Mouse (Mus musculus): ENCODE results near the gene Inf2. TPM values are rescaled to one million over a fixed set of nuclear protein-coding genes. Genes with fewer than 3 reads are reported as not detected.

Gene Inf2
- polyA plus RNA-seq, 1 experiment: 30.8 TPM

- Histone ChIP-seq H3K4me1 (ENCODE audit: control insufficient read depth, insufficient read depth, low read length) (peaks cover 5% of the 10 kb centered on the region; the same call in 1 of the 2 replicates), H3K27ac (ENCODE audit: insufficient read depth, low read depth, low read length) (no peak overlapping the region), H3K4me3 (ENCODE audit: insufficient read depth, low read length) (no peak overlapping the region)
- no peak for TF ChIP-seq POLR2A (IDR thresholded peaks at IDR 0.05; ENCODE audit: borderline replicate concordance, low read depth, low read length)
Measured at GRCm38 (mm10) chr12:112562462-112562861, 26.1 kb upstream of the Inf2 start.

GRCm38 (mm10) chr12:112563011-112563410 lies 25.6 kb upstream of the Inf2 start:
- no peak overlapping the region for H3K27ac ChIP-seq (ENCODE audit: insufficient read depth, low read depth, low read length)
- no peak overlapping the region for H3K4me3 ChIP-seq (ENCODE audit: insufficient read depth, low read length)
- peaks cover 5% of the 10 kb centered on the region; the same call in 1 of the 2 replicates for H3K4me1 ChIP-seq (ENCODE audit: control insufficient read depth, insufficient read depth, low read length)
- TF ChIP-seq CTCF (IDR thresholded peaks at IDR 0.05; ENCODE audit: low read depth, low read length) (no peak), POLR2A (IDR thresholded peaks at IDR 0.05; ENCODE audit: borderline replicate concordance, low read depth, low read length) (no peak)

- Histone ChIP-seq H3K4me3 (ENCODE audit: insufficient read depth, low read length) (no peak overlapping the region), H3K4me1 (ENCODE audit: control insufficient read depth, insufficient read depth, low read length) (peaks cover 4% of the 10 kb centered on the region), H3K27ac (ENCODE audit: insufficient read depth, low read depth, low read length) (no peak overlapping the region)
- no peak for TF ChIP-seq CTCF (IDR thresholded peaks at IDR 0.05; ENCODE audit: low read depth, low read length)
- no peak for TF ChIP-seq POLR2A (IDR thresholded peaks at IDR 0.05; ENCODE audit: borderline replicate concordance, low read depth, low read length)
Measured at GRCm38 (mm10) chr12:112570160-112570559, 18.4 kb upstream of the Inf2 start.

GRCm38 (mm10) chr12:112571064-112571463 lies 17.5 kb upstream of the Inf2 start:
- Histone ChIP-seq H3K4me3 (ENCODE audit: insufficient read depth, low read length) (no peak overlapping the region), H3K27ac (ENCODE audit: insufficient read depth, low read depth, low read length) (no peak overlapping the region), H3K4me1 (ENCODE audit: control insufficient read depth, insufficient read depth, low read length) (peaks cover 12% of the 10 kb centered on the region)
- TF ChIP-seq CTCF (IDR thresholded peaks at IDR 0.05; ENCODE audit: low read depth, low read length): no peak
- no peak for TF ChIP-seq POLR2A (IDR thresholded peaks at IDR 0.05; ENCODE audit: borderline replicate concordance, low read depth, low read length)

- no peak for TF ChIP-seq POLR2A (IDR thresholded peaks at IDR 0.05; ENCODE audit: borderline replicate concordance, low read depth, low read length)
- no peak for TF ChIP-seq CTCF (IDR thresholded peaks at IDR 0.05; ENCODE audit: low read depth, low read length)
- no peak overlapping the region for H3K27ac ChIP-seq (ENCODE audit: insufficient read depth, low read depth, low read length)
Measured at GRCm38 (mm10) chr12:112575274-112575986, 13.2 kb upstream of the Inf2 start.

GRCm38 (mm10) chr12:112576341-112576740 lies 12.2 kb upstream of the Inf2 start:
- Histone ChIP-seq H3K27ac (ENCODE audit: insufficient read depth, low read depth, low read length) (no peak overlapping the region), H3K4me1 (ENCODE audit: control insufficient read depth, insufficient read depth, low read length) (peaks cover 60% of the 10 kb centered on the region), H3K4me3 (ENCODE audit: insufficient read depth, low read length) (no peak overlapping the region)
- TF ChIP-seq POLR2A (IDR thresholded peaks at IDR 0.05; ENCODE audit: borderline replicate concordance, low read depth, low read length) (no peak), CTCF (IDR thresholded peaks at IDR 0.05; ENCODE audit: low read depth, low read length) (no peak)

More at GRCm38 (mm10) chr12:112575274-112575986, 13.2 kb upstream of the Inf2 start:
- Histone ChIP-seq H3K4me1 (ENCODE audit: control insufficient read depth, insufficient read depth, low read length) (peaks cover 52% of the 10 kb centered on the region), H3K4me3 (ENCODE audit: insufficient read depth, low read length) (no peak overlapping the region)

GRCm38 (mm10) chr12:112576749-112577148 lies 11.8 kb upstream of the Inf2 start:
- Histone ChIP-seq H3K4me1 (ENCODE audit: control insufficient read depth, insufficient read depth, low read length) (peaks cover 64% of the 10 kb centered on the region), H3K27ac (ENCODE audit: insufficient read depth, low read depth, low read length) (no peak overlapping the region), H3K4me3 (ENCODE audit: insufficient read depth, low read length) (no peak overlapping the region)
- TF ChIP-seq POLR2A (IDR thresholded peaks at IDR 0.05; ENCODE audit: borderline replicate concordance, low read depth, low read length) (no peak), CTCF (IDR thresholded peaks at IDR 0.05; ENCODE audit: low read depth, low read length) (no peak)

GRCm38 (mm10) chr12:112578296-112579090 lies 10.1 kb upstream of the Inf2 start:
- Histone ChIP-seq H3K27ac (ENCODE audit: insufficient read depth, low read depth, low read length) (peak overlapping the region; percentile 60), H3K4me1 (ENCODE audit: control insufficient read depth, insufficient read depth, low read length) (peaks cover 66% of the 10 kb centered on the region), H3K4me3 (ENCODE audit: insufficient read depth, low read length) (no peak overlapping the region)
- TF ChIP-seq CTCF (IDR thresholded peaks at IDR 0.05; ENCODE audit: low read depth, low read length) (no peak; the same call in 1 of the 2 replicates), POLR2A (IDR thresholded peaks at IDR 0.05; ENCODE audit: borderline replicate concordance, low read depth, low read length) (no peak)

GRCm38 (mm10) chr12:112579430-112579829 lies 9.2 kb upstream of the Inf2 start:
- Histone ChIP-seq H3K4me3 (ENCODE audit: insufficient read depth, low read length) (no peak overlapping the region), H3K4me1 (ENCODE audit: control insufficient read depth, insufficient read depth, low read length) (peaks cover 66% of the 10 kb centered on the region), H3K27ac (ENCODE audit: insufficient read depth, low read depth, low read length) (0 out of 2 replicates have a peak overlapping the region, but pooled peaks have one; percentile 23)
- TF ChIP-seq CTCF (IDR thresholded peaks at IDR 0.05; ENCODE audit: low read depth, low read length) (no peak), POLR2A (IDR thresholded peaks at IDR 0.05; ENCODE audit: borderline replicate concordance, low read depth, low read length) (no peak)

GRCm38 (mm10) chr12:112579926-112580325 lies 8.7 kb upstream of the Inf2 start:
- H3K4me3 ChIP-seq (ENCODE audit: insufficient read depth, low read length): no peak overlapping the region
- no peak overlapping the region for H3K27ac ChIP-seq (ENCODE audit: insufficient read depth, low read depth, low read length)
- TF ChIP-seq POLR2A (IDR thresholded peaks at IDR 0.05; ENCODE audit: borderline replicate concordance, low read depth, low read length) (no peak), CTCF (IDR thresholded peaks at IDR 0.05; ENCODE audit: low read depth, low read length) (no peak)
- H3K4me1 ChIP-seq (ENCODE audit: control insufficient read depth, insufficient read depth, low read length): peaks cover 64% of the 10 kb centered on the region
